Comparison of ENCODE assay signal across 8 mouse cellular contexts in the genomic region with DNA sequence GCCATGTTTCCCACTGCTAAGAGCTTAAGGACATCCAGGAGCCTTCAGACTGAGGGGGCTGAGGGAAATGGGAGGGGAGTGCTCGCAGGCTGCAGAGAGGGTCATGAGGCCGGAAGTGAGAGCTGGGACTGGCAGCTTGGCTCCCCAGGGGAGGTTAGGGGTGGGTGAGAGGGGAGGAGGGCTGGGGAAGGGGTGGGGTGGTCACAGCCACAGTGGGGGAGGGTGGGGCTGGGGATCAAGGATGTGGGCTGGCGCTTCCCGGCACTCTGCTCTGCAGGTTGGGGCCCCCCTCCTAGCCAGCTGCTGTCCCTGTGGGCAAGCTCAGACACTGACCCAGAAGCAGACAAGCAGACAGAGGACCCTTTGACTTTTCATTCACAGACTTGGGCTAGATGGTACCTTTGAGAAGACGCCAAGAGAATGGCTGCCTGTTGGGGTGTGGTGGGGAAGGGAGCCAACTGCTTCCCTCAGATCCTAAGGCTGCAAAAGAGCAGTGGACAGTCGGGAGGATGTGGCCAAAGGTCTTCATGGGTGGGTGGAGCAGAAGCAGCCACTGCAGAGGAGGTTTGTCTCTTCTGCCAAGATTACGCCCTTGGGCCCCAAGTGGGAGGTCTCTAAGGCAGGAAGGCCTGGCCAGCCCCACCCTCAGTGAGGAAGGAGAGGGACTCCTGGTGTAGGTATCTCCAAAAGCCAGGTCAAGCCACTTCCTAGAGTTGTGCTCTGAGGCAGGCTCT. TPM values are rescaled to one million over a fixed set of nuclear protein-coding genes. Genes with fewer than 3 reads are reported as not detected.
DNase-seq lines count a peak whose midpoint lies in the region; ATAC-seq and TF ChIP-seq lines count a peak whose summit lies in the region.

No protein-coding gene starts in this region.

- TF ChIP-seq POLR2A in cortical plate, adult 2 months (IDR thresholded peaks at IDR 0.05; ENCODE audit: extremely low read depth, insufficient read depth, low read length): no peak

- DNase-seq in ovary, postnatal 36 days (ENCODE audit: low spot score): peak; percentile 61
- DNase-seq in ovary, postnatal 10 days (ENCODE audit: low spot score): no peak
- peak; percentile 78 to 80 for DNase-seq in heart, postnatal 10 days
- peak; percentile 75 to 84 for DNase-seq in kidney, postnatal 4 days
- peak; percentile 60 to 71 for DNase-seq in thymus, postnatal 10 days (ENCODE audit: low spot score in 2 of 2)
- DNase-seq in layer of hippocampus, adult 9-10 months (ENCODE audit: low spot score): no peak

- H3K27ac ChIP-seq in cortical plate, adult 2 months (ENCODE audit: insufficient read depth, low read length): peak overlapping the region; percentile 49
- 0 out of 2 replicates have a peak overlapping the region, but pooled peaks have one; percentile 40 for H3K27ac ChIP-seq in midbrain, embryonic 12.5 days (replicated peaks)

- H3K9me3 ChIP-seq in midbrain, embryonic 12.5 days: no peaks in the 10 kb centered on the region

- no peak for ATAC-seq in midbrain, embryonic 12.5 days (ENCODE audit: low FRiP score, low read depth)

- peaks cover 17% of the 10 kb centered on the region for H3K4me1 ChIP-seq in cortical plate, adult 2 months (ENCODE audit: control insufficient read depth, insufficient read depth, low read length)
- peaks cover 35% of the 10 kb centered on the region for H3K4me1 ChIP-seq in midbrain, embryonic 12.5 days

- no peak overlapping the region for H3K4me3 ChIP-seq in cortical plate, adult 2 months (ENCODE audit: insufficient read depth, low read length)
- H3K4me3 ChIP-seq in midbrain, embryonic 12.5 days: no peak overlapping the region

- intact Hi-C loops in heart, postnatal 10 days (cut with DNase I): loop anchor here (2.0 to 5.0 kb wide), 4 partner anchors 17 to 240 kb away; no protein-coding TSS in a partner anchor

- no peak overlapping the region for H3K9ac ChIP-seq in midbrain, embryonic 12.5 days (replicated peaks)

- TF ChIP-seq CTCF in cortical plate, adult 2 months (IDR thresholded peaks at IDR 0.05; ENCODE audit: extremely low read depth, insufficient read depth, low read length): no peak

- no peaks in the 10 kb centered on the region for H3K27me3 ChIP-seq in midbrain, embryonic 12.5 days

- H3K4me2 ChIP-seq in midbrain, embryonic 12.5 days (replicated peaks): no peak overlapping the region

- 34% methylated on average over 7 of the region's 7 CpGs for WGBS in midbrain, embryonic 12.5 days

- peaks cover 26% of the 10 kb centered on the region for H3K36me3 ChIP-seq in midbrain, embryonic 12.5 days

RNA-seq across cellular contexts. Expression of gene Ahdc1, which starts 46.5 kb away (rescaled TPM):
- polyA plus RNA-seq in cortical plate, adult 2 months (2012; rRNA removed): 23.8 and 26.4 TPM in 2 replicates
- total RNA-seq in heart, postnatal 10 days (2021): 10 to 100 TPM; 54.0 to 63.0 TPM
- polyA plus RNA-seq in midbrain, embryonic 12.5 days (2016; fragmentation: Nextera tagmentation; extraction: Ambion mirVana): 8.9 and 9.1 TPM in 2 replicates

Comparison
In these comparisons a context has a peak if more than half of its experiments do, and no peak if none do; other contexts are left out.
1. DNase-seq: peak in ovary, postnatal 36 days (single experiment), heart, postnatal 10 days (2 of 2), kidney, postnatal 4 days (2 of 2) and thymus, postnatal 10 days (2 of 2); none in ovary, postnatal 10 days (single experiment) and layer of hippocampus, adult 9-10 months (single experiment).